Mouse (Mus musculus) lung, embryonic 16.5 days (tissue): ENCODE measurements at regions not wholly inside any gene's neighbourhood (a gene's known extent, or its start where the extent isn't known, plus 50 kb on each side); places are given as distances from the start of the nearest gene placed in this dataset.

Experiments used
- ATAC-seq: fragments of 200-750 bp; cut with Nextera tagmentation; 2 replicates; pipeline ENCODE4 v1.8.0; 2017; ENCODE audit warnings: low read depth, mild to moderate bottlenecking, moderate library complexity
- H3K27ac ChIP-seq: fragments of 300-500 bp; sonication (generic); 2 replicates; pipeline ENCODE4 v1.5.1; 2014; ENCODE audit warnings: mild to moderate bottlenecking, control low read depth, low read length
- H3K27me3 ChIP-seq: fragments of 300-500 bp; sonication (generic); 2 replicates; pipeline ENCODE4 v1.6.1; 2014; ENCODE audit warnings: low read depth, low read length, mixed read lengths; ENCODE audit not compliant: control insufficient read depth, insufficient read depth
- H3K36me3 ChIP-seq: fragments of 300-500 bp; sonication (generic); 2 replicates; pipeline ENCODE4 v1.6.1; 2014; ENCODE audit warnings: low read length; ENCODE audit not compliant: control insufficient read depth, insufficient read depth
- H3K4me1 ChIP-seq: fragments of 300-500 bp; sonication (generic); replicated peaks from 2 replicates; pipeline ENCODE4 v1.6.1; 2014; ENCODE audit warnings: low read length, mixed read lengths; ENCODE audit not compliant: control insufficient read depth, insufficient read depth
- H3K4me2 ChIP-seq: fragments of 300-500 bp; sonication (generic); 2 replicates; pipeline ENCODE4 v1.6.1; 2014; ENCODE audit warnings: low read depth, low read length, control low read depth
- H3K4me3 ChIP-seq: fragments of 300-500 bp; sonication (generic); 2 replicates; pipeline ENCODE4 v1.5.1; 2014; ENCODE audit warnings: mild to moderate bottlenecking, low read length, control low read depth
- H3K9ac ChIP-seq: fragments of 300-500 bp; sonication (generic); 2 replicates; pipeline ENCODE4 v1.6.1; 2014; ENCODE audit warnings: low read length, control low read depth
- H3K9me3 ChIP-seq: fragments of 300-500 bp; sonication (generic); 2 replicates; pipeline ENCODE4 v1.6.1; 2016; ENCODE audit warnings: low read length; ENCODE audit not compliant: control insufficient read depth
- WGBS: fragments of 180-500 bp; shearing (Covaris S2); extraction: QIAGEN DNeasy Blood & Tissue Kit; methylation state at CpG from one replicate; pipeline ENCODE4 v1.1.7; 2014; 5-methylcytosine and 5-hydroxymethylcytosine counted together

GRCm38 (mm10) chr5:97831421-97831820 lies 199.4 kb downstream of the Antxr2 start:
- Histone ChIP-seq H3K4me3 (no peak overlapping the region), H3K36me3 (no peaks in the 10 kb centered on the region), H3K9ac (no peak overlapping the region), H3K4me2 (no peak overlapping the region), H3K27me3 (no peaks in the 10 kb centered on the region), H3K4me1 (peaks cover 7% of the 10 kb centered on the region; the same call in 1 of the 2 replicates), H3K9me3 (no peaks in the 10 kb centered on the region), H3K27ac (no peak overlapping the region)
- 69% methylated on average over 1 of the region's 1 CpGs for WGBS
- no peak for ATAC-seq

GRCm38 (mm10) chr5:97817485-97817884 lies 213.4 kb downstream of the Antxr2 start:
- no peak overlapping the region for H3K4me3 ChIP-seq
- no peak overlapping the region for H3K9ac ChIP-seq
- no peak overlapping the region for H3K27ac ChIP-seq
- H3K36me3 ChIP-seq, result no peaks in the 10 kb centered on the region
- WGBS, result 46% methylated on average over 3 of the region's 3 CpGs
- ATAC-seq, result no peak
- no peaks in the 10 kb centered on the region for H3K27me3 ChIP-seq
- no peaks in the 10 kb centered on the region for H3K4me1 ChIP-seq
- H3K9me3 ChIP-seq, result no peaks in the 10 kb centered on the region
- no peak overlapping the region for H3K4me2 ChIP-seq

GRCm38 (mm10) chr5:97815357-97815756 lies 215.5 kb downstream of the Antxr2 start:
- no peak for ATAC-seq
- H3K9me3 ChIP-seq, result no peaks in the 10 kb centered on the region
- H3K9ac ChIP-seq, result no peak overlapping the region
- WGBS, result 82% methylated on average over 6 of the region's 6 CpGs
- no peaks in the 10 kb centered on the region for H3K27me3 ChIP-seq
- H3K4me1 ChIP-seq, result no peaks in the 10 kb centered on the region
- H3K4me2 ChIP-seq, result no peak overlapping the region
- H3K4me3 ChIP-seq, result no peak overlapping the region
- H3K36me3 ChIP-seq, result no peaks in the 10 kb centered on the region
- no peak overlapping the region for H3K27ac ChIP-seq

- 91% methylated on average over 2 of the region's 2 CpGs for WGBS
- no peak for ATAC-seq
- Histone ChIP-seq H3K9ac (no peak overlapping the region), H3K27me3 (no peaks in the 10 kb centered on the region), H3K4me1 (no peaks in the 10 kb centered on the region), H3K4me2 (no peak overlapping the region), H3K27ac (no peak overlapping the region), H3K9me3 (no peaks in the 10 kb centered on the region), H3K4me3 (no peak overlapping the region), H3K36me3 (no peaks in the 10 kb centered on the region)
These were observed 216.1 kb downstream of the Antxr2 start for GRCm38 (mm10) chr5:97814700-97815099.

- Histone ChIP-seq H3K9ac (no peak overlapping the region), H3K27me3 (no peaks in the 10 kb centered on the region), H3K27ac (no peak overlapping the region), H3K9me3 (no peaks in the 10 kb centered on the region), H3K4me3 (no peak overlapping the region), H3K36me3 (no peaks in the 10 kb centered on the region), H3K4me2 (no peak overlapping the region), H3K4me1 (no peaks in the 10 kb centered on the region)
- 88% methylated on average over 1 of the region's 1 CpGs for WGBS
- ATAC-seq, result no peak
These were observed 218.1 kb downstream of the Antxr2 start for GRCm38 (mm10) chr5:97812611-97813350.

- no peaks in the 10 kb centered on the region for H3K4me1 ChIP-seq
- H3K36me3 ChIP-seq, result no peaks in the 10 kb centered on the region
- no peaks in the 10 kb centered on the region for H3K9me3 ChIP-seq
- 37% methylated on average over 2 of the region's 2 CpGs for WGBS
- H3K9ac ChIP-seq, result no peak overlapping the region
- H3K4me3 ChIP-seq, result no peak overlapping the region
- H3K4me2 ChIP-seq, result no peak overlapping the region
- no peak overlapping the region for H3K27ac ChIP-seq
- H3K27me3 ChIP-seq, result no peaks in the 10 kb centered on the region
- no peak for ATAC-seq
These were observed 221.8 kb downstream of the Antxr2 start for GRCm38 (mm10) chr5:97809007-97809406.

GRCm38 (mm10) chr5:97807171-97807570 lies 223.7 kb downstream of the Antxr2 start:
- no peak overlapping the region for H3K9ac ChIP-seq
- no peak for ATAC-seq
- 76% methylated on average over 1 of the region's 1 CpGs for WGBS

GRCm38 (mm10) chr5:97806754-97807153 lies 224.1 kb downstream of the Antxr2 start:
- Histone ChIP-seq H3K27me3 (no peaks in the 10 kb centered on the region), H3K4me3 (no peak overlapping the region)

More at GRCm38 (mm10) chr5:97807171-97807570, 223.7 kb downstream of the Antxr2 start:
- Histone ChIP-seq H3K4me3 (no peak overlapping the region), H3K36me3 (no peaks in the 10 kb centered on the region), H3K4me2 (no peak overlapping the region), H3K9me3 (no peaks in the 10 kb centered on the region), H3K27ac (no peak overlapping the region), H3K4me1 (no peaks in the 10 kb centered on the region), H3K27me3 (no peaks in the 10 kb centered on the region)

GRCm38 (mm10) chr5:97800017-97800416 lies 230.8 kb downstream of the Antxr2 start:
- no peaks in the 10 kb centered on the region for H3K4me1 ChIP-seq
- ATAC-seq, result no peak
- H3K36me3 ChIP-seq, result no peaks in the 10 kb centered on the region
- no peak overlapping the region for H3K9ac ChIP-seq
- WGBS, result 20% methylated on average over 3 of the region's 3 CpGs
- H3K4me2 ChIP-seq, result no peak overlapping the region
- no peaks in the 10 kb centered on the region for H3K27me3 ChIP-seq
- H3K27ac ChIP-seq, result no peak overlapping the region
- no peak overlapping the region for H3K4me3 ChIP-seq
- no peaks in the 10 kb centered on the region for H3K9me3 ChIP-seq

More at GRCm38 (mm10) chr5:97806754-97807153, 224.1 kb downstream of the Antxr2 start:
- no peaks in the 10 kb centered on the region for H3K9me3 ChIP-seq
- no peaks in the 10 kb centered on the region for H3K4me1 ChIP-seq
- H3K36me3 ChIP-seq, result no peaks in the 10 kb centered on the region
- ATAC-seq, result no peak
- no peak overlapping the region for H3K4me2 ChIP-seq
- no peak overlapping the region for H3K9ac ChIP-seq
- H3K27ac ChIP-seq, result no peak overlapping the region
